Mouse (Mus musculus): ENCODE measurements around the gene Efna5. TPM values are rescaled to one million over a fixed set of nuclear protein-coding genes. Genes with fewer than 3 reads are reported as not detected.

Gene Efna5
- polyA plus RNA-seq, 1 experiment from 2014 or later = 17.3 TPM

DNA sequence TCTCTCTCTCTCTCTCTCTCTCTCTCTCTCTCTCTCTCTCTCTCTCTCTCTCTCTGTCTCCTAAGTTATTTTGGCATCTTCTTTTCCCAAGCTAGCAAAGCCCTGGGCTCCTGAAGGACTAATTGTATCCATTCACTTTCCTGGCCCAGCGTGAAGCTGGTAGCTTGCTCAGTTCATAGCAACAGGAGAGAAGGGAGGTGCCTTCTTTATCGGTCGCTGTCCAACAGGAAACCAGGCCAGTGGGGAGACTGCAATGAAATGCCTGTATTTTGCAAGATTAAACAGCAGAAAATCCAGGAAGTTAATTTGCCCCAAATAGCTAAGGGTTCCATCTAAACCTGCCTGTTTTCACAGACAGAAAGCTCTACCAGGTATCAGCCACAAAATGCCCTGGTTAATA lies 5.4 kb downstream of the Efna5 start:
- no peak overlapping the region for H3K9ac ChIP-seq (ENCODE audit: low read depth, low read length)
- 18% methylated on average over 3 of the region's 3 CpGs for WGBS
- H3K9me3 ChIP-seq (replicated peaks; ENCODE audit: low read length) = no peaks in the 10 kb centered on the region
- H3K4me3 ChIP-seq (replicated peaks; ENCODE audit: low read depth, low read length) = no peak overlapping the region
- DNase-seq (ENCODE audit: low spot score) (peak; percentile 29), ATAC-seq (replicated peaks; ENCODE audit: low FRiP score, low read depth) (no peak)
- no peak for TF ChIP-seq CTCF (IDR thresholded peaks at IDR 0.05; ENCODE audit: low read depth)
- no peak overlapping the region for H3K27ac ChIP-seq
- H3K27me3 ChIP-seq (ENCODE audit: insufficient read depth, low read length) = no peaks in the 10 kb centered on the region
- no peaks in the 10 kb centered on the region; the same call in 1 of the 2 replicates for H3K4me1 ChIP-seq (replicated peaks; ENCODE audit: insufficient read depth, low read length)
- no peak overlapping the region for H3K4me2 ChIP-seq (ENCODE audit: low read length)
- no peaks in the 10 kb centered on the region for H3K36me3 ChIP-seq (ENCODE audit: insufficient read depth, low read length)

DNA sequence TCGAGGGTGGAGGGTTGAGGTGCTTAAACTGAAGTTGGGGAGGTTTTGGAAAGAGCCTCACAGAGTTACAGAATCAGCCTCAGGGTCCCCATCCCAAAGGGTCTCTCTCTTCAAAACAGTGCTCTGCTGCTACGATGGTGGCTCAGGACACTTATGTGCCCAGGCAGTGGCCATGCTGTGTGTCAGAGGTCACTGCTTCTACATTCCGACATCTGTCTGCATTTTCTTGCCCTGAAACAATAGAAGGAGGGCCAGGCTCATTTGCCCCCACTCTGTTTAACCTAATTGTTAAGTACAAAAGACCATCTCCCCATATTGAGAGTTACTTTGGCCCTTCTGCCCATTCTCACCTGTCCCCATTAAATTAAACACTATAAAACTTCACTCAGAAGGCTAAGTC lies 9.2 kb downstream of the Efna5 start:
- Histone ChIP-seq H3K36me3 (ENCODE audit: insufficient read depth, low read length) (no peaks in the 10 kb centered on the region), H3K4me3 (replicated peaks; ENCODE audit: low read depth, low read length) (no peak overlapping the region), H3K9ac (ENCODE audit: low read depth, low read length) (no peak overlapping the region), H3K27ac (no peak overlapping the region), H3K9me3 (replicated peaks; ENCODE audit: low read length) (no peaks in the 10 kb centered on the region), H3K27me3 (ENCODE audit: insufficient read depth, low read length) (no peaks in the 10 kb centered on the region), H3K4me1 (replicated peaks; ENCODE audit: insufficient read depth, low read length) (no peaks in the 10 kb centered on the region), H3K4me2 (ENCODE audit: low read length) (no peak overlapping the region)
- TF ChIP-seq CTCF (IDR thresholded peaks at IDR 0.05; ENCODE audit: low read depth) = no peak
- 60% methylated on average over 3 of the region's 3 CpGs for WGBS
- no peak for DNase-seq (ENCODE audit: low spot score)
- ATAC-seq (replicated peaks; ENCODE audit: low FRiP score, low read depth) = no peak

DNA sequence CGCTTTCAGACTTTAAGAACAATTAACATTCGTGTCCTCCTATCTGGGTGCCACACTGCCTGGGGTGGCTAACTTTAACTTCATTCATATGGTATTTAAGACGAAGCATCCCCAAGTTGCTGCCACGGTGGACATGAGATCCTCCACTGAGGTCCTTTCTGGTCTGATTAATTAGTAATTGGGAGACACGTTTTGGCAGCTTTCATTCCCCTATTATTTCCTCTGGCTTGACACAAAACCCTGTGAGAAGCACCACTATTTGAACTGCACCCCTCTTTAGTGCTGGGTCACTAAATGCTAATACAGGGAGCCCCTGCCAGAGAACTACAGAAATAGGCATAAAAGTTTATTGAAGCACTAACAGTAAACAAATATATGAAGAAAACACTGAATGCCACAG lies 9.9 kb downstream of the Efna5 start:
- H3K4me1 ChIP-seq (replicated peaks; ENCODE audit: insufficient read depth, low read length) = no peaks in the 10 kb centered on the region

DNA sequence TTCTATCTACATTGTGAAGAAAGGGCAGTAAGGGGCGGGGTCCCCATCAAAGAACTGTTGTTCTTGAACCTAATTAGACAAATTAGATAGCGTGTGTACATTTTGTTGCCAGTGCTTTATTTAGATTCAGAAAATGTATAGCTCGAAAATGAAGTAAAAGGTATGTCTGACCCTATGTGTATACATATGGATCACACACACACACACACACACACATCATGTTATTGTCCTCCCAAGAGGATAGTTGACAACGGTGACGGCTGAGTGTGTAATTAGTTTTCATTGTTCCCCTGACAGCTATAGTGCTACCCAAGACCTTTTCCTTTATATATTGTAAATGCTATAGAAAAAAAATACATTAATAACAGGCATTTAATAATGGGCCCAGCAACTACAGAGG lies 10.7 kb downstream of the Efna5 start:
- TF ChIP-seq CTCF (IDR thresholded peaks at IDR 0.05; ENCODE audit: low read depth) = no peak
- DNase-seq (ENCODE audit: low spot score) (no peak), ATAC-seq (replicated peaks; ENCODE audit: low FRiP score, low read depth) (no peak)
- Histone ChIP-seq H3K9ac (ENCODE audit: low read depth, low read length) (no peak overlapping the region), H3K36me3 (ENCODE audit: insufficient read depth, low read length) (no peaks in the 10 kb centered on the region), H3K4me1 (replicated peaks; ENCODE audit: insufficient read depth, low read length) (no peaks in the 10 kb centered on the region), H3K4me2 (ENCODE audit: low read length) (no peak overlapping the region), H3K27me3 (ENCODE audit: insufficient read depth, low read length) (no peaks in the 10 kb centered on the region), H3K9me3 (replicated peaks; ENCODE audit: low read length) (no peaks in the 10 kb centered on the region), H3K4me3 (replicated peaks; ENCODE audit: low read depth, low read length) (no peak overlapping the region), H3K27ac (no peak overlapping the region)
- WGBS = 88% methylated on average over 5 of the region's 5 CpGs

More for the DNA sequence above, 9.9 kb downstream of the Efna5 start:
- Histone ChIP-seq H3K27ac (no peak overlapping the region), H3K4me2 (ENCODE audit: low read length) (no peak overlapping the region), H3K9ac (ENCODE audit: low read depth, low read length) (no peak overlapping the region), H3K27me3 (ENCODE audit: insufficient read depth, low read length) (no peaks in the 10 kb centered on the region), H3K36me3 (ENCODE audit: insufficient read depth, low read length) (no peaks in the 10 kb centered on the region), H3K4me3 (replicated peaks; ENCODE audit: low read depth, low read length) (no peak overlapping the region), H3K9me3 (replicated peaks; ENCODE audit: low read length) (no peaks in the 10 kb centered on the region)
- no peak for TF ChIP-seq CTCF (IDR thresholded peaks at IDR 0.05; ENCODE audit: low read depth)
- ATAC-seq (replicated peaks; ENCODE audit: low FRiP score, low read depth) (no peak), DNase-seq (ENCODE audit: low spot score) (no peak)
- WGBS = 61% methylated on average over 5 of the region's 5 CpGs

DNA sequence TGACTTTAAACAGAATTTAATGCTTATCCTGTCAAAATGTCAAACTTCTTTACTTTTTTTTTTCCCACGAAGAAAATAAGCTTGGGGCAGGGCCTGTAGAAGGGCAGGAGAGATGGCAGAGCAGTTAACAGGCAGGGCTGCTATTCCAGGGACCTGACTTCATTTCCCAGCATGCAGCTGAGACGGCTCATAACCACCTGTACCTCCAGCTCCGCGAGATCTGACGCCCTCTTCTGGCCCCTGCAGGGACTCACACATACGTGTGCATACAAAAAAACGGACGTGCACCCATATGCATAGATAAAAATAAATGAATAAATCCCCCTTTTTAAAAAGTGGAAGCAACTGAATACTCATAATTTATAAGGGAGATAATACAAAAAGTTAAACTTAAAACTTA lies 16.2 kb downstream of the Efna5 start:
- Histone ChIP-seq H3K36me3 (ENCODE audit: insufficient read depth, low read length) (no peaks in the 10 kb centered on the region), H3K4me2 (ENCODE audit: low read length) (no peak overlapping the region), H3K27me3 (ENCODE audit: insufficient read depth, low read length) (no peaks in the 10 kb centered on the region), H3K9me3 (replicated peaks; ENCODE audit: low read length) (no peaks in the 10 kb centered on the region), H3K4me3 (replicated peaks; ENCODE audit: low read depth, low read length) (no peak overlapping the region), H3K4me1 (replicated peaks; ENCODE audit: insufficient read depth, low read length) (no peaks in the 10 kb centered on the region), H3K9ac (ENCODE audit: low read depth, low read length) (no peak overlapping the region), H3K27ac (no peak overlapping the region)
- 88% methylated on average over 8 of the region's 8 CpGs for WGBS
- ATAC-seq (replicated peaks; ENCODE audit: low FRiP score, low read depth) (no peak), DNase-seq (ENCODE audit: low spot score) (no peak)
- TF ChIP-seq CTCF (IDR thresholded peaks at IDR 0.05; ENCODE audit: low read depth) = no peak

DNA sequence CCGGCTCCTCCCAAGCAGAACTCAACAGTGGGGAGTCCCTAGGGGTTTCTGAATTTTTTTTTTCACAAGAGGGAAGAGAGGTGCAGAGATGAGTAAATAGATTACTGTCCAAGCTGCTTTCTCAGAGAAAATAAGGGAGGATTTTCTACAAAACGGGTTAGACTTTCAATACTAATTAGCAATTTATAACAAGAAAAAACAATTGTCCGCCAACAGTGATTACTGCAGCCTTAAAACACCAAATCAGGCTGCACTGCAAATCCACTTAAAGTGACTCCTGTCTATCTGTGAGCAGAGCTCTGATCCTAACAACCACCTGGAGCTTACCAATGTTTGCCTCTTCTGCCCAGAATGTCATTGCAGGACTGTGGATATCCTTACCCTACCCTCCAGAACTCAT lies 18.1 kb downstream of the Efna5 start:
- Histone ChIP-seq H3K9ac (ENCODE audit: low read depth, low read length) (no peak overlapping the region), H3K9me3 (replicated peaks; ENCODE audit: low read length) (no peaks in the 10 kb centered on the region), H3K4me1 (replicated peaks; ENCODE audit: insufficient read depth, low read length) (no peaks in the 10 kb centered on the region), H3K27me3 (ENCODE audit: insufficient read depth, low read length) (no peaks in the 10 kb centered on the region), H3K4me2 (ENCODE audit: low read length) (no peak overlapping the region), H3K27ac (no peak overlapping the region), H3K4me3 (replicated peaks; ENCODE audit: low read depth, low read length) (no peak overlapping the region), H3K36me3 (ENCODE audit: insufficient read depth, low read length) (no peaks in the 10 kb centered on the region)
- ATAC-seq (replicated peaks; ENCODE audit: low FRiP score, low read depth) = no peak
- no peak for TF ChIP-seq CTCF (IDR thresholded peaks at IDR 0.05; ENCODE audit: low read depth)
- 63% methylated on average over 3 of the region's 3 CpGs for WGBS
- no peak for DNase-seq (ENCODE audit: low spot score)

DNA sequence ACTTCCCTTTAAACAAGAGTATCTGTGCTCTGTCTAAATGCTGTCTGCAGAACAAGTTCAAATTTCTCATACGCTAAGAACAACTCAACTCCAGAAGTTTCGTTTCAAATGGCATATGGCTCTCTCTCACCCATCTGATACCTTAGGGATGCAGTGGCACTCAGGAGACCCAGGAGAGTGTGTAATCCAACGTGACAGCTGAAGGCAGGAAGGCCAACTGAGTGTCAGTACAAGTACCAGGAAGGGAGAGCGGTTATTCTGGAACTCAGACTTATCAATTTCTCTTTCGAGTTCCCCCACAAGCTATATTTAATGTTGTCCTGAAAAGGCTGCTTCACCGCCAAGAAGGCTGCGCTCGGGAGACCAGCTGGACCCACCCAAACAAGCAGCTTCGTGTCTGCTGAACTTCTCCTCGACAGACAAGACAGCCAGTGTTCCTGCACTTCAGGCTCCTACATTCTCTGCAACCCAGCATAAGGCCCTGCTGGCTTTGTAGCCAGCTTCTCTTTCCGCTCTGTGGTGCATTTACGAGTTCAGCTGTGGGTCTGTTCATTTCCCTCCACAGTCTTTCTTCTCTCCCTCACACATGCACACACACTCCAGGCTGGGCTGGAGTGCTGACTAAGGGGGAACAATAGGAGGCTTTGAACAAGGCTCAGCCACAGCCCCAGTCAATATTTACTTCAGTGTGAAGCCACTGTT lies 18.7 kb downstream of the Efna5 start:
- WGBS = 39% methylated on average over 12 of the region's 12 CpGs

More for the DNA sequence above, 18.7 kb downstream of the Efna5 start:
- no peaks in the 10 kb centered on the region for H3K9me3 ChIP-seq (replicated peaks; ENCODE audit: low read length)
- H3K4me3 ChIP-seq (replicated peaks; ENCODE audit: low read depth, low read length) = no peak overlapping the region
- H3K36me3 ChIP-seq (ENCODE audit: insufficient read depth, low read length) = no peaks in the 10 kb centered on the region
- ATAC-seq (replicated peaks; ENCODE audit: low FRiP score, low read depth) (no peak), DNase-seq (ENCODE audit: low spot score) (no peak)
- no peak overlapping the region for H3K27ac ChIP-seq
- TF ChIP-seq CTCF (IDR thresholded peaks at IDR 0.05; ENCODE audit: low read depth) = no peak
- 0 out of 2 replicates have a peak overlapping the region, but pooled peaks have one; percentile 3 for H3K4me2 ChIP-seq (ENCODE audit: low read length)
- no peaks in the 10 kb centered on the region for H3K27me3 ChIP-seq (ENCODE audit: insufficient read depth, low read length)
- H3K9ac ChIP-seq (ENCODE audit: low read depth, low read length) = no peak overlapping the region
- H3K4me1 ChIP-seq (replicated peaks; ENCODE audit: insufficient read depth, low read length) = no peaks in the 10 kb centered on the region

All from kidney, postnatal 0 days (tissue).